Mouse (Mus musculus) cortical plate, adult 2 months (tissue): Measurements from ENCODE around the gene Usp47. TPM values are rescaled to one million over a fixed set of nuclear protein-coding genes. Genes with fewer than 3 reads are reported as not detected.

Experiments
- H3K27ac ChIP-seq: fragments of 200-500 bp; 2 replicates; pipeline ENCODE4 v1.5.1; 2012; ENCODE audit warnings: low read length, control low read depth, inconsistent platforms; ENCODE audit not compliant: insufficient read depth
- H3K4me1 ChIP-seq: fragments of 200-500 bp; 2 replicates; pipeline ENCODE4 v1.6.1; 2011; ENCODE audit warnings: low read length; ENCODE audit not compliant: control insufficient read depth, insufficient read depth
- H3K4me3 ChIP-seq: fragments of 200-500 bp; 2 replicates; pipeline ENCODE4 v1.5.1; 2011; ENCODE audit warnings: mild to moderate bottlenecking, low read length, control low read depth; ENCODE audit not compliant: insufficient read depth
- CTCF ChIP-seq: fragments of 200-500 bp; IDR thresholded peaks from 2 replicates; pipeline ENCODE4 v1.5.1; 2011; ENCODE audit warnings: mild to moderate bottlenecking, control low read depth, low read length; ENCODE audit not compliant: insufficient read depth; ENCODE audit errors: extremely low read depth
- POLR2A ChIP-seq: fragments of 200-500 bp; IDR thresholded peaks from 2 replicates; pipeline ENCODE4 v1.6.1; 2011; ENCODE audit warnings: mild to moderate bottlenecking, low read length, control low read depth; ENCODE audit not compliant: insufficient read depth; ENCODE audit errors: extremely low read depth
- polyA plus RNA-seq: library from polyadenylated mRNA; depleted of rRNA; stranded (reverse); fragments of >200 nt; gene quantifications from 2 replicates; pipeline ENCODE4 v1.2.3, GENCODE M21; 2012

Usp47 gene
- polyA plus RNA-seq, 1 experiment: 32.8 TPM

DNA sequence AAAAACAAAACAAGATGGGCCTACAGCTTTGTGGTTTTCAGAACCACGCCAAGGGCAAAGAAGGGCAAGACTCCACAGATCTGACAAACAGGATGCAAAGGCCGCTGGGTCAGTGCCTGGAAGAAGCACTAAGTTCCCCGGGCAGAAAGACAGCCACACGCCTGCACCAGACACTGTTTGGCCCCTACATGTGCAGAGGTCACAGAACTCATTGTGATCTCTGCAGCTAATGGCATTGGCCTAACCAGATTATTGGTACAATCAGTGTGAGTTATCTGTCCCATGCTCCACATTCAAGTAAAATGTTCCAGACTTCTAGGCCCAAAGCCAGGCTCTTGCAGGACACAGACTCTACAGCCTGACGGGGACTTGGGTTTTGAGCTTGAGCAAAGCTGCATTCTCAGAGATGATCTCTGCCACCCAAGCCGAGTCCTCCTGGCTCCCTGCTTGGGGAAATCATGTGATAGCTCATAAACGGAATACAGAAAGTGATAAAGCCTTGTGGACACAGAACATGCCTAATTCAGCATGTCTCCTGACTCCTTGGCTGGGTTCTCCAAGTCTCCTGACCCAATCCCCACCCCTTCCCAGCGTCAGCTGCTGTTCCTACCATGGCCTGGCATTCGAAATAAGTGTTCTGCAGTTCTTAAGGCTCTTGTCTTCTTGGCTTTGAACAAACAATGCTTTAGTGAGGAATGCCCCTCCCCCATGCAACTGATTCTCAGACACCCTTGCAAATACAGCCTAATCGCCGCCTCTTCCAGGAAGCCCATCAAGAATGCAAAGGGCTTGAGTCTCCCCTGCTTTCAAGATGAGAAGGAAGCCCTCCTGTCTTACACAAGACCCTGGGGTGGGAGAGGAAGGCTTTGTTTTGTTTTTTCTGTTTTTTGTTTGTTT, 115.5 kb downstream of the Usp47 start:
- Histone ChIP-seq H3K27ac (no peak overlapping the region), H3K4me1 (peaks cover 2% of the 10 kb centered on the region; the same call in 1 of the 2 replicates), H3K4me3 (no peak overlapping the region)
- TF ChIP-seq CTCF (no peak), POLR2A (no peak)

DNA sequence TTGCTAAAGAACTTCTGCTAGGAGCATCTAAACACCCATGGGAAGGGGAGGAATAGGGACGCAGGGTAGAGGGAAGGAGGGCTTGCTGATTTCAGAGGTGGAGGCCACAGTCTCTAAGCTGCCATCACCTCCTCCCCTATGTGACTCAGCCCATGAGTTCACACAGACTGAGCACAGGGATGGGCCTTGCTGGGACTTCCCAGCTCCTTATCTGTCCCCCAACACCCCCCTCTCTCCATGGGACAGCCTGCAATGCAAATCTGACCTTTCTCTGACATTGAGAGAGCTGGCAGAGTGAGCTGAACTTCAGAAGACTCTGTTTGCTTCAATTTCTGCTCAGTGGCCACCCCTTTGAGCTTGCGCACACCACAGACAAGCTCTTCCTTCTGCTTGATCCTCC, 117.4 kb downstream of the Usp47 start:
- Histone ChIP-seq H3K27ac (no peak overlapping the region), H3K4me1 (peaks cover 3% of the 10 kb centered on the region), H3K4me3 (no peak overlapping the region)
- no peak for TF ChIP-seq POLR2A
- TF ChIP-seq CTCF: no peak

DNA sequence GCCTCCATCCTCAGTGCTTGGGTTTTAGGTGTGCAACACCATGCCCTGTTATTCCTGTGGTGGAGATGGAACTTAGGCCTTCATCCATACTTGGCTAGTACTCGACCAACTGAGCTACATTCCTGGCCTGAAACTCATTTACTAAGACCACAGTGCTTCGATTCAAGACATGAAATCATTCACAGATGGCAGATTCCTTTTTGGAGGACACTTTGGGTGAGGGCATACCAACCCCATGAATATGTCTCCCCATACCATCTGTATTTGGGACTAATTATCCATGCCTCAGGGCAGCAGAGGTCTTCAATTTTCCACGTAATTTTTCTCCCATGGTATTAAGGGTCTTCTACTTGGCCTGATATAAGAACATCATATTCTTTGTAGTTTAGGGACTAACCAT, 119.3 kb downstream of the Usp47 start:
- no peak overlapping the region for H3K27ac ChIP-seq
- TF ChIP-seq CTCF (no peak), POLR2A (no peak)
- H3K4me3 ChIP-seq: no peak overlapping the region
- peaks cover 2% of the 10 kb centered on the region for H3K4me1 ChIP-seq

DNA sequence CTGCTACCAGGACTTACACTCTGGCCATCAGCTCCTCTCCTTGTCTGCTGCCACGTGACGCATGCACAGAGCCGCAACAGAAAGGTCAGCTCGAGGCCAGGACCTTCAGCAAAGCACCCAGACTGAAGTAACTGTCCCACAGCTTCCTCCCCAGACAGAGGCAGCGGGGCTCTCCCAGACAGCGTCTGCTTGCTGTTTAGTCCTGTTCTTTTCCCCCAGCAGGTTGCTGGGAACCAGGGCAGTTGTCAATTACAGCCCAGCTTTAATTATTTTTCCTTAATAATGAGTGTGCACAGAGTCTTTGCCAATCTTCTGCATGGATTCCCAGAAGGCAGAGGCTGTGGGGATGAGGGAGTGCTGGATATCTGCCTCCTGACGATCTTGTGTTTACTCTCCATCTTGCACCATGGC, 119.8 kb downstream of the Usp47 start:
- TF ChIP-seq CTCF: no peak
- no peak for TF ChIP-seq POLR2A
- Histone ChIP-seq H3K4me1 (peaks cover 2% of the 10 kb centered on the region), H3K27ac (no peak overlapping the region), H3K4me3 (no peak overlapping the region)

DNA sequence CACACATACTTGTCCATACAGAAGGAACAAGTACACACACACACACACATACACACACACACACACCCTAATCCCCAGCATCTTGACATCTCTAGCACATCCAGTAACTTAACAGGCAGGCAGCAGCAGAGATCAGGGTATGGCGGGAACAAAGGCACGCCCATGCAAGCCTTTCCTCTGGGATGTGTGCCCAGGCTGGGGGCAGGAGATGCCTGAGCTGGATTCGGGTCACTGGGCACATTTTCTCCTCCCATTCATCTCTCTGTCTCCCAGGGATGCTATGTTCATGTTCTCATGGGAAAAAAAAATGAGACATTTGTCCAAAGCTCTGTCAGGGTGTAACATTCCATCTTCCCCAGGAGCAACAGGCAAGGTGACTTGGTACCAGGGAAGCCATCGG, 120.7 kb downstream of the Usp47 start:
- Histone ChIP-seq H3K4me1 (peaks cover 2% of the 10 kb centered on the region), H3K4me3 (no peak overlapping the region), H3K27ac (no peak overlapping the region)
- TF ChIP-seq CTCF (no peak), POLR2A (no peak)

DNA sequence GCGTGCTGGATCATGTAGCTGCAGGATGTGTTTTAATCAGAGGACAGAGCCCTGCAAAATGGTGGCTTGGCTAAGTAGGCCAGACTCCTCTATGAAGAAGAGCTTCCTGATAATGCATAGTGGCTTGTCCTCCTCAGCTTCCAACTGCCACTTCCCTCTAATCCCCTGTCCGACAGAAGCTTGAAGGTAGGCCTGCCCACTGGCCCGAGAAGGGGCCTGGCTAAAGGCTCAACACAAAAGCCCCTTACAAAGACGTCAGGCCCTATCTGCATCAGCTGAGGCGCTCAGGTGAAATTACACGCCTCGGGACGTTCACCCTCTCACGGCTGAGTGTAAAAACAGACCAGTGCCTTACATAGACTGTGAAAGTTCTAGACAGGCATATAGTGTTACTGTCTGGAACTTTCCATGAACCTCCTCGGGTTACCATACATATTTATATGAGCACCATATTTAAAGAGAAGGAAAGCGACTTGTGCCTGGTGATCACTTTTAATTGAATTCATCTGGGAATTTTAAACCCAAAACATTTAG, 121.4 kb downstream of the Usp47 start:
- no peak for TF ChIP-seq POLR2A
- no peak for TF ChIP-seq CTCF
- no peak overlapping the region for H3K4me3 ChIP-seq
- H3K27ac ChIP-seq: no peak overlapping the region
- peaks cover 2% of the 10 kb centered on the region for H3K4me1 ChIP-seq

DNA sequence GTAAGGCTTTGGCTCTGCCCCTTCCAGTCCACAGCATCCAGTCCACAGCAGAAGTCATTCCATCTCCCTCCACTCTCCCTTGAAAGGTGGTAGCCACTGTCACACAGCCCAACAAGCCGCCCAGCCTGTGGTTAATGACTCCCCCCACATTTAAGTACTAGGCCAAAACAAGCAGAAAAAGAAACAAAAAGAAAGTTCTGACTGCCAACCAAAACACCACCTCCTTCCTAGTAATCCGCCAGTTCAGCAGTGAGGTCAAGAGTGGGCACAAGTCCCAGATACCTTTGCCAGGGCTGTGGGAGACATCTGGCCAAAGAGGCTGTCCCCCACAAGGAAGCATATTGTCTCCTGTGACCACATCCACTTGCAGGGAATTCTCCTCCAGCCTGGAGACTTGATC, 124.7 kb downstream of the Usp47 start:
- Histone ChIP-seq H3K27ac (no peak overlapping the region), H3K4me1 (peaks cover 2% of the 10 kb centered on the region), H3K4me3 (no peak overlapping the region)
- TF ChIP-seq CTCF: no peak
- no peak for TF ChIP-seq POLR2A

DNA sequence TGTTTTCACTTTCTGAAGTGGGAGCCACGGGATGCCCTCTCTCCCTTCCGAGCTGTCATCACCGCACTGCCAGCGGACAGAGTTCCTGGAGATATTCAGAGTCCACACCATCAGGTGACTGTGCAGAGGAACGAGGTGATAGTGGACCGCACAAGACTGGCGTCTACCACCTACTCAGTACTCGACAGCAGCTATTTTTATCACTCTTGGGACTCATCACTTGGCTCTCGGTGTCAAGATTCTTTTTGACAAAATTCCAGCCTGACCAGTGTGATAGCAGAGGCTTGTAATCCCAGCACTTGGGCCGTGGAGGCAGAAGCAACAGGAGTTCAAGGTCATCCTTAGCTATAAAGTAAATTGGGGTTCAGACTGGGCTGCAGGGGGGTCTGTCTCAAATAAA, 125.8 kb downstream of the Usp47 start:
- Histone ChIP-seq H3K4me1 (peaks cover 3% of the 10 kb centered on the region), H3K4me3 (no peak overlapping the region), H3K27ac (no peak overlapping the region)
- TF ChIP-seq CTCF: no peak
- TF ChIP-seq POLR2A: no peak

DNA sequence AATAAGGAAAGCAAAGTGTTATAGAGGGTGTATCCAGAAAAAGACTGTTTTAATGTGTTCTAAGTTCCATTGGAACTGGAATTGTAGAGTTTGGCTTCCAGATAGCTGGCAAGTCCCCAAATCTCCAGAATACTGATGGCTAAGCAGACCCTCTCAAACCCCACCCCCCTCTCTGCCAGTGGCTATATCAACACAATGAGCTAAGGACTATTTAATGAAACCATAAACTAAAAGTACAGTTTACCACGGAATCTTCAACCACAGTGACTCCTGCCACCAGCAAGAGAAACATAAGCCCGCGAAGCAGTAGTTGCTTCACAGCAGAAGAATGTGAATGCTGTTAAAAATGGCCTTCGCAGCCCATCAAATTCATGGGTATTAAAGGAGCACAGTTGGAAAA, 131.1 kb downstream of the Usp47 start:
- TF ChIP-seq POLR2A (no peak), CTCF (no peak)
- Histone ChIP-seq H3K4me3 (no peak overlapping the region), H3K27ac (no peak overlapping the region), H3K4me1 (peaks cover 3% of the 10 kb centered on the region; the same call in 1 of the 2 replicates)

DNA sequence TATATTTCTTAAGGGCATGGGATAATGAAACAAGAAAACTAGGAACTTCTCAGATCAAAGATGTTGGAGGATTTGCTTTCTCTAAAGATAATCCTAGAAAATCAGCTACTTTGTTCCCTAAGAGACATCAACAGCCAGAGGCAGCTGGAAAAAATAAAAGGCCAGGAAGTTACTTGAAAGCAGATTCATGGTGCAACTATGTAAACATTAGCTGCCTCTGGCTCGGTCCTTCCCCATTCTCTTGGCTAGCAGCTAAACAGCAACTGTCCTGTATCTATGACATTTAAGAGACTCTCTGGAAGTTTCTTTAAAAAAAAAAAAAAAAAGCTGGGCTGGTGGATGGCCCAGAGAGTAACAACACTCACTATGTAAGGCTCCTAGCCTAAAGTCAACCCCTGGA, 131.9 kb downstream of the Usp47 start:
- TF ChIP-seq CTCF (no peak), POLR2A (no peak)
- Histone ChIP-seq H3K27ac (no peak overlapping the region), H3K4me1 (peaks cover 3% of the 10 kb centered on the region; the same call in 1 of the 2 replicates), H3K4me3 (no peak overlapping the region)
